Mouse (Mus musculus): Measurements from ENCODE around the gene Mosmo. TPM values are rescaled to one million over a fixed set of nuclear protein-coding genes. Genes with fewer than 3 reads are reported as not detected.

The Mosmo gene
- polyA plus RNA-seq, 2 experiments, result 4.8 to 9.6 TPM

- peak; percentile 71 for ATAC-seq (ENCODE audit: insufficient read depth)
These were observed 100.6 kb downstream of the Mosmo start for GRCm38 (mm10) chr7:120778012-120778411.

More at GRCm38 (mm10) chr7:120778012-120778411, 100.6 kb downstream of the Mosmo start:
- Histone ChIP-seq H3K27me3 (ENCODE audit: control insufficient read depth, insufficient read depth, low read length) (no peaks in the 10 kb centered on the region), H3K36me3 (replicated peaks; ENCODE audit: control insufficient read depth, insufficient read depth, low read depth) (no peaks in the 10 kb centered on the region), H3K4me3 (ENCODE audit: insufficient read depth in 1 of 2, low read depth in 2 of 2, low read length in 2 of 2) (no peak overlapping the region), H3K27ac (no peak overlapping the region), H3K4me2 (ENCODE audit: low read depth) (no peak overlapping the region), H3K4me1 (replicated peaks; ENCODE audit: control insufficient read depth in 2 of 2, insufficient read depth in 2 of 2, low read length in 1 of 2) (no peaks in the 10 kb centered on the region), H3K9me3 (ENCODE audit: control insufficient read depth, low read length) (no peaks in the 10 kb centered on the region), H3K9ac (replicated peaks) (no peak overlapping the region)
- peak in 2 of 3 experiments; percentile 5 to 6 for DNase-seq (ENCODE audit: low read depth in 3 of 3, low spot score in 3 of 3)
- 9% methylated on average over 2 of the region's 2 CpGs for WGBS (ENCODE audit: insufficient replicate concordance)
- TF ChIP-seq CTCF (IDR thresholded peaks at IDR 0.05; ENCODE audit: low read depth) (no peak), EP300 (IDR thresholded peaks at IDR 0.05; ENCODE audit: low read depth) (peak; percentile 47; the same call in 1 of the 2 replicates)

Other genes with a start within 250 kb of the Mosmo start
- gene Uqcrc2, start 42.4 kb upstream of the Mosmo start, polyA plus RNA-seq (2012; rRNA removed), result 86.8 and 95.8 TPM in 2 replicates
- gene Uqcrc2, start 42.4 kb upstream of the Mosmo start, polyA plus RNA-seq (2014; fragmentation: Nextera tagmentation; extraction: Ambion mirVana), result 136 and 142 TPM in 2 replicates
- gene Pdzd9, start 7.3 kb upstream of the Mosmo start, polyA plus RNA-seq (2012; rRNA removed), result 0.02 and 0.03 TPM in 2 replicates
- 0.06 and 0.14 TPM in 2 replicates for gene Pdzd9, start 7.3 kb upstream of the Mosmo start, polyA plus RNA-seq (2014; fragmentation: Nextera tagmentation; extraction: Ambion mirVana)
- gene Vwa3a, start 61.7 kb downstream of the Mosmo start, polyA plus RNA-seq (2012; rRNA removed), result 0.04 and 0.07 TPM in 2 replicates
- not detected in 2 replicates for gene Vwa3a, start 61.7 kb downstream of the Mosmo start, polyA plus RNA-seq (2014; fragmentation: Nextera tagmentation; extraction: Ambion mirVana)
- not detected in 2 replicates for gene Gm5737, start 134.7 kb downstream of the Mosmo start, polyA plus RNA-seq (2012; rRNA removed)
- not detected in 2 replicates for gene Gm5737, start 134.7 kb downstream of the Mosmo start, polyA plus RNA-seq (2014; fragmentation: Nextera tagmentation; extraction: Ambion mirVana)
- gene Eef2k, start 165.2 kb downstream of the Mosmo start, polyA plus RNA-seq (2012; rRNA removed), result 21.5 and 30.2 TPM in 2 replicates
- gene Eef2k, start 165.2 kb downstream of the Mosmo start, polyA plus RNA-seq (2014; fragmentation: Nextera tagmentation; extraction: Ambion mirVana), result 13.4 and 14.5 TPM in 2 replicates
- 5.8 and 9.2 TPM in 2 replicates for gene Polr3e, start 240.1 kb downstream of the Mosmo start, polyA plus RNA-seq (2012; rRNA removed)
- 6.6 and 7.1 TPM in 2 replicates for gene Polr3e, start 240.1 kb downstream of the Mosmo start, polyA plus RNA-seq (2014; fragmentation: Nextera tagmentation; extraction: Ambion mirVana)